Mouse (Mus musculus) hindbrain, embryonic 16.5 days (tissue): Measurements from ENCODE around the gene Grin2c. TPM values are rescaled to one million over a fixed set of nuclear protein-coding genes. Genes with fewer than 3 reads are reported as not detected.

ENCODE experiments used
- ATAC-seq: fragments of 200-750 bp; cut with Nextera tagmentation; 2 replicates; pipeline ENCODE4 v1.8.0; 2017; ENCODE audit warnings: moderate TSS enrichment, moderate library complexity
- H3K27ac ChIP-seq: fragments of 300-500 bp; sonication (generic); 2 replicates; pipeline ENCODE4 v1.5.1; 2014; ENCODE audit warnings: low read depth, mild to moderate bottlenecking, control low read depth, low read length, moderate library complexity
- H3K27me3 ChIP-seq: fragments of 300-500 bp; sonication (generic); replicated peaks from 2 replicates; pipeline ENCODE4 v1.6.1; 2014; ENCODE audit warnings: low read length; ENCODE audit not compliant: control insufficient read depth, insufficient read depth
- H3K36me3 ChIP-seq: fragments of 300-500 bp; sonication (generic); 2 replicates; pipeline ENCODE4 v1.6.1; 2014; ENCODE audit warnings: mild to moderate bottlenecking, low read length, moderate library complexity, mixed read lengths; ENCODE audit not compliant: control insufficient read depth, insufficient read depth
- H3K4me1 ChIP-seq: fragments of 300-500 bp; sonication (generic); 2 replicates; pipeline ENCODE4 v1.6.1; 2014; ENCODE audit warnings: low read depth, low read length; ENCODE audit not compliant: control insufficient read depth, insufficient read depth
- H3K4me2 ChIP-seq: fragments of 300-500 bp; sonication (generic); 2 replicates; pipeline ENCODE4 v1.6.1; 2014; ENCODE audit warnings: mild to moderate bottlenecking, low read length, control low read depth, moderate library complexity
- H3K4me3 ChIP-seq: fragments of 300-500 bp; sonication (generic); 2 replicates; pipeline ENCODE4 v1.5.1; 2014; ENCODE audit warnings: mild to moderate bottlenecking, low read length, control low read depth, moderate library complexity
- H3K9ac ChIP-seq: fragments of 300-500 bp; sonication (generic); 2 replicates; pipeline ENCODE4 v1.6.1; 2014; ENCODE audit warnings: low read depth, mild to moderate bottlenecking, control low read depth, low read length, moderate library complexity
- H3K9me3 ChIP-seq: fragments of 300-500 bp; sonication (generic); 2 replicates; pipeline ENCODE4 v1.6.1; 2014; ENCODE audit warnings: mild to moderate bottlenecking, low read length, moderate library complexity; ENCODE audit not compliant: control insufficient read depth
- WGBS: fragments of 180-500 bp; shearing (Covaris S2); extraction: QIAGEN DNeasy Blood & Tissue Kit; methylation state at CpG from one replicate; pipeline ENCODE4 v1.1.7; 2014; 5-methylcytosine and 5-hydroxymethylcytosine counted together
- polyA plus RNA-seq: library from polyadenylated mRNA; unstranded; fragments of >200 nt; fragmentation: Nextera tagmentation; extraction: Ambion mirVana; gene quantifications from 2 replicates; pipeline ENCODE4 v1.2.1, GENCODE M21; 2015

The Grin2c gene
- 0.60 and 0.72 TPM in 2 replicates for polyA plus RNA-seq

DNA sequence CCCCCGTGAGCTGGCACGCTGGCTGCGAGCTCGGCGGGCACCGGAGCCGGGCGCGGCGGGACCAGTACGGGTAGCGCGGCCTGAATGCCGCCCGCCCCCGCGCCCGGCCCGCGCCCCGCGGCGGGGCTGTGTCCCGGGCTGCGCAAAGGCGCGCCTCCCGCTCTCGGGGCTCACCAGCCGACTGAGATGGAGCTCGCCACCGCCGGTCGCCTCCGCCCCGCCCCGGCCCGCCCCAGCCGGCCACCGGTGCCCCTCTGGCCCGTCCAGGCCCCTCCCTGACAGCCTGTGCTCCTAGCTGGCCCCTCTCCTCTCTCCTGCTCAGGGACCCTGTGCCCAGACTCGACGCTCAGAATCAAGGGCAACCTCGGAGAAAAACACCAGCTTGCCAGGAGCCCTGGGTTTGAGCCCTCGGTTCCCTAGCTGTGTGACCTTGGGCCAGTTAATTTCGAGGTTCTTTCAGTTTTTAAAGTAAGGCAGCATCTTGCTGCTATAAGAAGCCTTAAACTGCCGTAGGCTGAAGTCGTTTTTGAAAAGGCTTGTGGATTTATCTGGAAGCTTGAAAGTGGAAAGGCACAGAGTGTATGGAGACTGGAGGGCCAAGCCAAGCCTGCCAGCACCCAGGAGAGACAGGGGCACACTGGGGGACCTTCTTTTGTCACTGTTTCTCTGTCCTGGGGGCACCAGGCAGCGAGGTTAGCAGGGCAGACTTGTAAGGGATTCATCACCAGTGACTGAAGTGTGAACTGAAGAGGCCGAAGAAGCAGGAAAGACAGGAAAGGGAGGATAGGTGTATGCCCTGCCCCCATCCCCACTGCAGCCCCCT, at the start of gene Grin2c:
TSS of gene Grin2c (minus strand) at position 183 of the 823 bp plus-strand sequence.
- no peak for ATAC-seq
- WGBS = 24% methylated on average over 10 of the region's 50 CpGs
- peaks cover 9% of the 10 kb centered on the region for H3K36me3 ChIP-seq
- no peaks in the 10 kb centered on the region for H3K9me3 ChIP-seq
- H3K9ac ChIP-seq = peak within 1 kb of the TSS; percentile 15; the same call in 1 of the 2 replicates
- peaks cover 51% of the 10 kb centered on the region for H3K27me3 ChIP-seq
- H3K4me3 ChIP-seq = peak within 1 kb of the TSS; percentile 35
- H3K4me1 ChIP-seq = peaks cover 18% of the 10 kb centered on the region
- peak within 1 kb of the TSS; percentile 55 for H3K4me2 ChIP-seq
- no peak within 1 kb of the TSS for H3K27ac ChIP-seq

DNA sequence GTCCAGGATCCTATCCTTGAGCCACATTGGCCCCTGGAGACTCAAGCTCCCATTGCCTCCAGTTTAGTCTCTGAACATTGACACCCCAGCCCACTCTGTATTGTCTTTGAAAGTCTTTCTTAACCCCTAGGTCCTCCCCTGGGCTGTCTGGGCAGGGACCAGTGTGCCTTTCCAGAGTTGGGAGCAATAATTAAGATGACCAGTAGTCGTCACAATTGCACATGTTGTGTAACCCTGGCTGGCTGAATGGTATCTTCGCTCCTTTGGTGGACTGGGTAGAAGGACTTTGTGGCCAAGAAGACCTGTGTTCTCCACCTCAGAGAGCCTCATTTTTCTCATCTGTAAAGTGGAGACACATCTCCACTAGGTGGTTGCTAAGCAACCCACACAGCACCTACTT, 47.2 kb upstream of the Grin2c start:
- H3K27me3 ChIP-seq = peaks cover 51% of the 10 kb centered on the region
- peaks cover 8% of the 10 kb centered on the region for H3K4me1 ChIP-seq
- H3K9ac ChIP-seq = no peak overlapping the region
- no peak overlapping the region for H3K4me3 ChIP-seq
- no peaks in the 10 kb centered on the region for H3K9me3 ChIP-seq
- H3K36me3 ChIP-seq = no peaks in the 10 kb centered on the region
- WGBS = 60% methylated on average over 2 of the region's 2 CpGs
- no peak for ATAC-seq
- H3K27ac ChIP-seq = no peak overlapping the region
- no peak overlapping the region for H3K4me2 ChIP-seq

DNA sequence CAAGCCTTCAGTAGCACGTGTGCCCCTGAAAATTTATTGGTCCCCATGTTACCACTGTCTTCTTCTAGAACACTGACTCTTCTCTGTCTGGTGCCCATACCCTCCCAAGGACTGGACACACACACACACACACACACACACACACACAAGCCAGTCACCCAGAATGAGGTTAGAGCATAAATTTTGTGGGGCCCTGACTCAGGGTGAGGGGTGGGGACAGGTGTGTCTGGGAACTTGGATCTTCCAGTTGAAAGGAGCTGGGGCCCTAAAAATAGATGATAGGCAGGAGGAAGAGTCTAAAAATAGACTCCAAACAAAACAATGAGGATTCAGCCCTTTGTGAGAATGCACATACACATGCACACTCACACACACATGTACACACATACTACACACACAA, 41.7 kb upstream of the Grin2c start:
- Histone ChIP-seq H3K4me2 (no peak overlapping the region), H3K9ac (no peak overlapping the region), H3K27ac (no peak overlapping the region), H3K36me3 (no peaks in the 10 kb centered on the region), H3K4me1 (no peaks in the 10 kb centered on the region), H3K27me3 (no peaks in the 10 kb centered on the region), H3K9me3 (no peaks in the 10 kb centered on the region), H3K4me3 (no peak overlapping the region)
- 83% methylated on average over 1 of the region's 1 CpGs for WGBS
- ATAC-seq = no peak

DNA sequence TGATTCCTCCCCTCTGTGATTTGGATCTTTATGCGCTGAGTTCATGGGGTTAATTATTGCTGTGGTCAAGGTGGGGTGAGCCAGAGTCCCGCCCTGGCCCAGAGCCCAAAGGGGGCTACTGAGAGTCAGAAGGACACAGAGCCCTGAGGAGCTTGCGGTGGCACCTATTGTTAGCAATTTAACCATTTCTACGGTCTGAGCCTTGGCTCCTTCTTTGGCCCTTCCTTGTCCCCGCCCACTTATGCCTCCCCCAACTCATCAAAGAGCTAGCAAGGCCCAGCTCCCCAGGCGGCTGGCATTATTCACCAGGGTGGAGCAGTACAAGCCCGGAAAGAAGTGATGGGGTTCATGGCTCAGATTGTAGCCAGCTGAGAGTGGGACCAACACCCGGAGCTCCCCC, 39.8 kb upstream of the Grin2c start, which contains the start of gene Otop2:
TSS of gene Otop2 (plus strand) at position 301 of the 400 bp plus-strand sequence.
- no peak for ATAC-seq
- no peak within 1 kb of the TSS for H3K27ac ChIP-seq
- H3K4me1 ChIP-seq = no peaks in the 10 kb centered on the region
- H3K36me3 ChIP-seq = no peaks in the 10 kb centered on the region
- no peaks in the 10 kb centered on the region for H3K27me3 ChIP-seq
- H3K9ac ChIP-seq = no peak within 1 kb of the TSS
- H3K9me3 ChIP-seq = no peaks in the 10 kb centered on the region
- WGBS = 14% methylated on average over 8 of the region's 8 CpGs
- no peak within 1 kb of the TSS for H3K4me3 ChIP-seq
- no peak within 1 kb of the TSS for H3K4me2 ChIP-seq

DNA sequence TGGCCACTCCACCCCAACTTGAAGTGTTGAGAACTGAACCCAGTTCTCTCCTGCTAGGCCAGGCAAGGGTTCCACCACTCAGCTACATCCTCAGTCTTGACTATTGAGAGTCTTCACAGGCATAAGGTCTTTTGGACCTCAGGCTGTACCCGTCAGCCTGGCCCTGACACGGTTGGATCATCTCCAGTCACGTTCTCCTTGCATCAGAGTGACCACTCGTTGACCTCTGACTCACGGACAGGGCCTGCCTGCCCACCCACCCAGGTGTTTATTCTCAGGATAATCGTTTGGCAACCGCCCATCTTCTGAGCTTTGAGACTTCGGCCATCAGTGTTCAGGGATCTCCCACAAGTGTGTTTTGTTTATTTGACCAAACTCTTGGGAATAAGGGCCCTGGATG, 36.1 kb upstream of the Grin2c start:
- no peaks in the 10 kb centered on the region for H3K9me3 ChIP-seq
- ATAC-seq = no peak
- 75% methylated on average over 8 of the region's 8 CpGs for WGBS
- no peak overlapping the region for H3K4me3 ChIP-seq
- H3K9ac ChIP-seq = no peak overlapping the region
- H3K27ac ChIP-seq = no peak overlapping the region
- no peaks in the 10 kb centered on the region for H3K36me3 ChIP-seq
- no peak overlapping the region for H3K4me2 ChIP-seq
- H3K4me1 ChIP-seq = no peaks in the 10 kb centered on the region
- H3K27me3 ChIP-seq = no peaks in the 10 kb centered on the region

DNA sequence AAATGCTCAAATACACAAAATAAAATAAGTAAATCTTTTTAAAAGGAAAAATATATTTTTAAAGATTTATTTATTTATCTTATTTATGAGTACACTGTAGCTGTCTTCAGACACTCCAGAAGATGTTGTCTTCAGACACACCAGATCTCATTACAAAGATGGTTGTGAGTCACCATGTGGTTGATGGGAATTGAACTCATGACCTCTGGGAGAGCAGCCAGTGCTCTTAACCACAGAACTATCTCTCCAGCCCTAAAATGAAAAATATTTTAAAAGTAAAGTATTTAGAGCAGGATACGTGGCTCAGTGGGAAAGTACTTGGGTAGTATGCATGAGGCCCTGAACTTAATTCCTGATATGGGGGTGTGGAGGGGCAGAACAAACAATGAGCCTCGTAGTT, 34.3 kb upstream of the Grin2c start:
- H3K27ac ChIP-seq = no peak overlapping the region
- no peak overlapping the region for H3K4me2 ChIP-seq
- no peaks in the 10 kb centered on the region for H3K9me3 ChIP-seq
- H3K36me3 ChIP-seq = no peaks in the 10 kb centered on the region
- H3K27me3 ChIP-seq = no peaks in the 10 kb centered on the region
- no peak overlapping the region for H3K4me3 ChIP-seq
- H3K4me1 ChIP-seq = peaks cover 4% of the 10 kb centered on the region; the same call in 1 of the 2 replicates
- no peak for ATAC-seq
- 91% methylated on average over 2 of the region's 2 CpGs for WGBS
- no peak overlapping the region for H3K9ac ChIP-seq

DNA sequence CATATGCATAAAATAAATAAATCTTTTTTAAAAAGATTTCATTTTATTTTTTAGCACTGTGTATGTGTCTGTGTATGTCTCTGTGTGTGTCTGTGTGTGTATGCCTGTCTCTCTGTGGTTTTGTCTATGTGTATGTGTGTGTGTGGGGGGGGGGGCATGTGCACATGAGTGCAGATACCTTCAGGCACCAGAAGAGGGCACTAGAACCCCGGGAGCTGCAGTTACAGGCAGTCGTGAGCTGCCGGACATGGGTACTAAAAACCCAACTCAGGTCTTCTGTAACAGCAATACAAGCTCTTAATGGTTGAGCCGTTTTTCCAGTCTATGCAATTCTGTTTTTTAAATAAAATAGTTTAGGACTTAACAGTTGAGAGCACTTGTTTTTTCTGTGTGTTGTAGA, 33.7 kb upstream of the Grin2c start:
- Histone ChIP-seq H3K4me3 (no peak overlapping the region), H3K4me1 (peaks cover 4% of the 10 kb centered on the region; the same call in 1 of the 2 replicates), H3K9ac (no peak overlapping the region), H3K36me3 (no peaks in the 10 kb centered on the region), H3K27me3 (no peaks in the 10 kb centered on the region), H3K9me3 (no peaks in the 10 kb centered on the region), H3K4me2 (no peak overlapping the region), H3K27ac (no peak overlapping the region)
- WGBS = 94% methylated on average over 4 of the region's 4 CpGs
- no peak for ATAC-seq

DNA sequence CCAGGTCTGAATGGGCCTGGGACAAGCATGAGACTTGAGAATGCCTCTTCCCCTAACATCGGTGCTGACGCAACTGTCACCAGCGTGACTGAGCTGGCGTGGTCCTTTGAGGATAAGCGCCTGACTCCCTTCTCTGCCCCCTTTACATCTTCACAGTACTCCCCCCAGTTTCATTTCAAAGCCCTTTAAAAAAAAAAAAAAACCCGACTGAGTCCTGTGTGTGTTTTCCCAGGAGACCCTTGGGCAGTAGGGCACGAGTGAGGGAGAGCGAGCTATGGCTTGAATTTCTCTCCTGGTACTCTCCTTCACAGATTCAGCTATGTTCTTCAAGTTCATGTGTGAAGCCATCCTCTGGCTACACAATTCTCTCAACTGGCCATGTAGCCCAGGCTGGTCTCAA, 31.1 kb upstream of the Grin2c start:
- Histone ChIP-seq H3K4me2 (no peak overlapping the region; the same call in 1 of the 2 replicates), H3K36me3 (no peaks in the 10 kb centered on the region), H3K9ac (no peak overlapping the region), H3K27me3 (no peaks in the 10 kb centered on the region), H3K4me3 (no peak overlapping the region), H3K27ac (no peak overlapping the region), H3K4me1 (peaks cover 4% of the 10 kb centered on the region; the same call in 1 of the 2 replicates), H3K9me3 (no peaks in the 10 kb centered on the region)
- 65% methylated on average over 8 of the region's 8 CpGs for WGBS
- no peak for ATAC-seq

DNA sequence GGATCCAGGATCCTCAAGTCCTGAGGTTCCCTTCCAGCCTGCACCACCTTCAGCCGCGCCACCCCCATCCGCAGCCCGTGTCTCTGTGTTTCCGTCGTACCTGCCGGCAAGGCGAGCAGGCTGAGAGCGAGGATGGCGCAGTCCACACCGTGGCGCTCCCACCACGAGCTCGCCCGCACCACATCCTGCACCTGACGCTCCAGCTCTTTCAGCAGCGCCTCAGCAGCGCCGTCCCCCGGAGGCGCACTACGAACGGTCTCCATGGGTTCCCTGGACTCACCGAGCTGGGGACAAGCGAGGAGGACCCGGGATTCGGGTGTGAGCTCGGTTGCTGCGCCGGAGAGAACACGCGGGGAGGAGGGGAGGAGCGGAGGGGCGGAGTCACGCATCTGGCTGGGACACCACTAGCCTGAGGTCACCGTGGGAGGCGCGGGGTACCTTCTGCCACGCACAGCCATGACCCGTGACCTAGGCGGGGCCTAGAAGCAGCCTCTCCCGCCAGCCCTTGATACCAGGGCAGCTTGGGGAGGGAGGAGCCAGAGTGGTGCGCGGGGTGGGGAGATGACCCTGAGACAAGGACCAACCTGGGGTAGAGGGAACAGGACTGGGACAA, 30.3 kb upstream of the Grin2c start, which contains the start of gene Fads6:
TSS of gene Fads6 (minus strand) at position 450 of the 613 bp plus-strand sequence.
- peak within 1 kb of the TSS; percentile 88 for H3K4me2 ChIP-seq
- no peaks in the 10 kb centered on the region for H3K27me3 ChIP-seq
- no peaks in the 10 kb centered on the region for H3K9me3 ChIP-seq
- H3K4me1 ChIP-seq = peaks cover 4% of the 10 kb centered on the region; the same call in 1 of the 2 replicates
- H3K36me3 ChIP-seq = no peaks in the 10 kb centered on the region
- peak; percentile 88 for ATAC-seq
- H3K9ac ChIP-seq = peak within 1 kb of the TSS; percentile 74
- H3K4me3 ChIP-seq = peak within 1 kb of the TSS; percentile 65
- H3K27ac ChIP-seq = peak within 1 kb of the TSS; percentile 70
- under 1% methylated on average over 44 of the region's 44 CpGs for WGBS
